Mouse (Mus musculus) CD4-positive, CD25-positive, alpha-beta regulatory T cell, adult 2 months (primary cell): ENCODE results near the gene Lrmda.

Experiments
- DNase-seq: peaks from one replicate; pipeline ENCODE4 v3.0.0-alpha.2; 2012; ENCODE audit warnings: low read depth, low spot score

The Lrmda gene

GRCm38 (mm10) chr14:22326218-22326964 lies 306.9 kb downstream of the Lrmda start:
- no peak for DNase-seq

GRCm38 (mm10) chr14:22329191-22329590 lies 309.7 kb downstream of the Lrmda start:
- DNase-seq = no peak

- DNase-seq = no peak
Observed at GRCm38 (mm10) chr14:22335101-22335820, 315.7 kb downstream of the Lrmda start.

- DNase-seq = peak; percentile 2
Observed at GRCm38 (mm10) chr14:22339176-22339575, 319.7 kb downstream of the Lrmda start.

DNA sequence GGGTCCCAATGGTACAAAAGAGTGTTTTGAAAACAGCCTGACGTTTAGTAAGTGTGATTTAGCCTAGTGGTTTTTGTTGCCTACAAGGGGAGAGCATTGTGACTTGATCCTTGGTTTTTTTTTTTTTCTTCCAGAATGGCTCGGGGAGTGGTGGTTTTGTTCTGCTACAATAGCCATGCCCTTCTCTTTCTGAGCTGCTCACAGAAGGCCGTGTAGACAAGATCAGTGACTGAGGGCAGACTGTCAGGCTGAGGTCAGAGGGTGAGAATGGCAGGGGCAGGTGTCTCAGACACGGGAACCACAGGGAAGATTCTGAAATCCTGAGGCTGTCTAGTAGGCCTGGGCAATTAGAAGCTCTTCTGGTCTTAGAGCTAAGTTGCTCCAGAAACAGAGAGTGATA lies 323.8 kb downstream of the Lrmda start:
- DNase-seq = no peak

- no peak for DNase-seq
Observed at GRCm38 (mm10) chr14:22345248-22345647, 325.7 kb downstream of the Lrmda start.

- DNase-seq = no peak
Observed at GRCm38 (mm10) chr14:22353626-22354025, 334.1 kb downstream of the Lrmda start.

DNA sequence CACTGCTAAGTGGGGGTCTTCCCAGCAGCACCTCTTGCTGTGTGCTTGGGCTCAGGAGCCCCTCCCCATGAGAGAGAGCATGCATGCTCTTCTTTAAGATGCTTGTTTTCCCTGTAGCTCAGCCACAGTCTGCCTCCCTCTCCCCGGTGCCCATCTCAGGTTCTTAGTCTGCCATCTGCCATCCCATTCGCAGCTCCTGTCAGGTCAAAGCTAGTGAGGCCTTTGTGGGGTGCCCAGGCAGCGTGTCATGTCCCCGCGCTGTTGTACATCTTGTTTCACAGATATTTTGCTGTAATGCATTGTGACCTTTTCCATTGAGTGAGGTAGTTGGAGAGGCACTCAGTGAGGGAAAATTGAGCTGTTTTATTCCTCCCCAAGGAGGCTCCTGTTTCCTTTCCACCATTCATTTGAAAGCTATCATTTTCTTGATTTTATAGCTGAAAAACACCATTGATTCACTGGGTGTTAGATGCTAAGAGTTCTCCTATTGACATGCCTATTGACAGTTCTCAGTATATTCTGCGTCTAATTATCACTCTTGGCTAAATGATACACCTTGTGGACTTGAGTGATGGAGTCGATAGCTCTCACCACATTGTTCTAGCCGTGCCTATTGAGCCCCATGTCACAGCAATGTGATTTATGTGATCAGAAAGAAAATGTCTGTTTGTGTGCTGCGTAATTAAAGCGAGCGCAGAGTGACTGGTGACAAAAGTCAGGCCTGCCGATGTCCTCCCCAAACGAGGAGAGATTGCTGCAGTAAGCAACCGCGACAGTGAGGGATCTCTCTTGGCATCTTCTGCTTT lies 335.5 kb downstream of the Lrmda start:
- DNase-seq = no peak

DNA sequence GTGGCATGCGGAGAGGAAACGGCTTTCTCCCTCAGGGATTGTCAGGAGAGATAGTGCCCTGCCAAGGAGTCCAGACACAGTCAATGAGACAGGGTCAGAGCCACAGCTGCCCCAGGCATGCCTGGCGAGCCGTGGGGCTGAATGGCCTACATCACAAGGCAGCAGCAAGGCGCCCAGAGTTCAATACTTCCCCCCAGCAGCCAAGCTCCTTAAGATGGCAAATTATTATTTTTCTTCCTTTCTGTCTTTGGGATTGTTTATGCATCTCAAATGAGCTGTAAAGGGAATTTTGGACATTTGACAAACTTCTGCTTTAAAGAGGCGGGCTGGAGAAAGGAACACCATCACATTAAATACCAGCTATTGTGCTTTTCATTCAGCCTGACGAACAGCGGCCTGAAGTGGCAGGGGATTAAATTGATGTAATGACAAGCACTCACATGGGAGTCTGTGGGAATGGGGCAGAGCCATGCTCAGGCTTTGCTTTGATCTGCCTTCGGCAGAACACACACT lies 338.5 kb downstream of the Lrmda start:
- no peak for DNase-seq

- no peak for DNase-seq
Observed at GRCm38 (mm10) chr14:22364010-22364748, 344.7 kb downstream of the Lrmda start.

GRCm38 (mm10) chr14:22364771-22365355 lies 345.4 kb downstream of the Lrmda start:
- no peak for DNase-seq

- no peak for DNase-seq
Observed at GRCm38 (mm10) chr14:22367615-22368014, 348.1 kb downstream of the Lrmda start.

GRCm38 (mm10) chr14:22371136-22371535 lies 351.6 kb downstream of the Lrmda start:
- DNase-seq = no peak

DNA sequence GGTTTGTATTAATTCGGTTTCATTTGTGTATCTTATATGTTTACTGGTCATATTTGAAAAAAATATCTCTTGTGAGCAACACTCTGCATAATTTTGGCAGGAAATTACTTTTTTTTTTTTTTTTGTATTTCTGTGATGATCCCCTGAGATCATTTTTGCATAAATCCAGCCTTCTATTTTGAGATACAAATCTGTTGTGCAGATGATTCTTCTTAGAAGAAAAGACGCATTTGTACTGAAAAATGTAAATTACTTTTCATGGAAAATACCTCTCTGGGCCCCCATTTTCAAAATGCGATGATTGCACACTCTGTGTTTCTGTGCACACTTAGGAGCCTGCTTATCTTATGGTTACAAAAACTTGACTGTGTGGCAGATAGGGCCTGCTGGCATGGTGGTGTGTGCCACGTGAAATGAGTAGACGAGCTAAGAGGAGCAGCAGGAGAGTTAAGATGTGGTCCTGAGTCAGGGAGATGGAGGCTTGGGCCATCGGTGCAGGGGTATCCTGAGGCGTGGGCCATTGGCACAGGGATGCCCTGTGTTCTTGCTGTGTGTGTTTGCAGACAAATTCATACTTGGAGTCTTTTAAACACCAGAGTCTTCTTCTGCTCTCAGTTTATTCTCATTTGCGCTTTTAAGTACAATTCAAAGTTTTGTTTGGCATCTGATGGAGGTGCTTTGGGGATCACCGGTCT lies 353.3 kb downstream of the Lrmda start:
- DNase-seq = no peak

DNA sequence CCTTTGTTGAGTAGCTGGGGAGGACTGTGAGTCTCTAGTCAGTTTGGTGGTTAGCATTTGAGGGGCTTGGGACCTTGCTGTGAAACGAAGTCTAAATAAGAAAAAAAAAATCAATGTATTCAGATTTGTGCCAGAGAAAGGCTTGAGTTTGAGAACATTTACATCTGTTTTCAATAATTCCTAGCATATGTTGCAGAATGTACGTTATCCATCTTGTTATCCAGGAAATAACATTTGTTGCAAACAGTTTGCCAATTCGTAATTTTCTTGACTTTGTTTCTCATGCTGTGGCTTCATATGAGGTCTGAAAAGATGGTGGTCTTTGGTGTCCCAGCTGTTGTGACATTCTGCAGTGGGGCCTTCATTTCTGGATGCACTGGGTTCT lies 353.8 kb downstream of the Lrmda start:
- no peak for DNase-seq

DNA sequence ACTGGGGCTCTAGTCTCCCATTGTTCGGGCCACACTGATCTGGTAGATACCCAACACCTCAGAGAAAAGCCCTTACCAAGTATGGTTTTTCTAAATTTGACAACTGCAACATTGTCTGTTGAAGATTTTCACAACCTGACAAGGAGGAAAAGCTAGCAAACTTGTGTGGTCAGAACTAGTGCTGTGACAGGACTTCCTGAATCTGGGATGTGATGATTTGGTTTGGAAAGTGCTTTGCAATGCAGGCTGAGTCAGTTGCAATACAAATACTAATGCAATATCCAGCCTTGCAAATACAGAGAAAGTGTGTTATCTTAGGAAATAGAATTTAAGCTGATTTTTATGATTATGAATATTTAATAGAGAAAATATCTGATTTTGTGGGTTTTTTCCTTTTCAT lies 357.6 kb downstream of the Lrmda start:
- DNase-seq = no peak

DNA sequence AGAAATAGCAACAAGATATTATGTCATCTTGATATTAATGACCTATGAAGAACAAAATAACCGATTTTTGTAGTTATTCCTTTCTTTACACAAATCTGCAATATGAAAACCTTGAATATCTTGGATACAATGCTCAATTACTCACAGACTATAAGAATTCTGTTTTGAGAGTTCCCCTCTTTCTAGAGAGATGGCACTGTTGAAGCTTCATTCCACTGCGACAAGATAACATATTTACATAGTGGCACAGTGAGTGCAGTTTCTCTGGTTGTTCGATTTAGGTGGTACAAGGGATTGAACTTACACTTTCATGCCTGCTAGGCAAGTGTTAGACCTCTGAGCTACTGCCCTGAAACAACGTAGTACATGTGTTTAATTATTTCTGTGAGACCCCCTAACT lies 362.6 kb downstream of the Lrmda start:
- no peak for DNase-seq

DNA sequence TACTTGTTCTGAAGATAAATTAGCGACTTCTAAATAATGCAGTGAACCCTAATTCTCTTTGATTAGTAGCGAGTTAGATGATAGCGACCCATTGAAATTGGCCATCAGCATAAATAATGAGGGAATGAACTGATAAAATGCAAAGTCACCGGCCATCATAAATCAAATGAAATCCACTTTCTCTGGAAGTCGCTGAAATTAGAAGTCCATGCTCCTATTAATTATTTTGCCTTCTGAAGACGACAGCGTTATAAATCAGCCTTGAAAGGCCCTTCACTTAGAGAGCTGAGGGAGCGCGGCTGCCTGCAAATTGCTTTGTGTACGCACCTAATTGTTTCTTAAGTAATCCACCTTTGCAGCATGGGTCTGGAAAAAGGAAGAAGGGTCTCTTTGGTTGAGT lies 374.1 kb downstream of the Lrmda start:
- DNase-seq = no peak

DNA sequence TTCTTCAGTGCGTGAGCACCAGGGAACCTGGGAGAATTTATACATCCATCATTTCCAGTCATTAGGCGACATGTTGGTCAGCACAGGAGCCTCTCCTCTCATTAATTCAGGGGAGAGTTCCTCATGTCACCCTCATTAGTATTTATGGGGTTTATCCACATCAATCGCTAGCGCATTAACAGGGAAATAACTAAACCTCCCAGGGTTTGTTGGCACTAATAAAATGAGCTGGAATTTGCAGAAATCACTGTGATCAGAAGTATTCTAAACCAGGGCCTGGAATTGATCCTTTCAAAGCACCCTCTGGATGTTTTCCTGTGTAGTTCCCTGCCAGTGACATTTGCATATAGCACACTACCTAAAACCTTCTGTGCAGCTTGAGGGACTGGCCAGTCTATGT lies 382.9 kb downstream of the Lrmda start:
- DNase-seq = no peak

- DNase-seq = no peak
Observed at GRCm38 (mm10) chr14:22406623-22407022, 387.1 kb downstream of the Lrmda start.

- no peak for DNase-seq
Observed at GRCm38 (mm10) chr14:22410826-22411225, 391.3 kb downstream of the Lrmda start.
